Mouse (Mus musculus) lung, postnatal 14 days (tissue): ENCODE measurements around the gene Melk.

Experiments used
- DNase-seq: peaks from one replicate; pipeline ENCODE4 v3.0.0; 2021

Melk gene

DNA sequence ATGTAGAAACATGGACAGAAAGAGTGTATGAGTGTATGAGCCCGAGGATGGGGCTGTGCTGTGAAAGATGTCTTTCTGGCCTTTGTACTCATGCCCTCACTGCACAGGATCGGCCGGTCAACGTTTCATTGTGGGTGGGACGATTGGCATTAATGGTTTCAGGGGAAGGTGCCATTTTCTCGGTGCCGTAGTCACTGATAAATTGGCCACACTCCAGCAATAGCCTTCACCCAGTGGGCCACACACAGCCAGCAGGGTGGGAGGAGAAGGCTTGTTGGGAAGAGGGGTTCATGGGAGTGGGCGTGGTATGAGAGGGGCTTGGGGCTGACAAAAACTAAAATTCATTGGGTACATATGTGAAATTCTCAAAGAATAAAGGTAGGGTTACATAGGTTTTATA lies 34.3 kb downstream of the Melk start:
- DNase-seq: no peak

DNA sequence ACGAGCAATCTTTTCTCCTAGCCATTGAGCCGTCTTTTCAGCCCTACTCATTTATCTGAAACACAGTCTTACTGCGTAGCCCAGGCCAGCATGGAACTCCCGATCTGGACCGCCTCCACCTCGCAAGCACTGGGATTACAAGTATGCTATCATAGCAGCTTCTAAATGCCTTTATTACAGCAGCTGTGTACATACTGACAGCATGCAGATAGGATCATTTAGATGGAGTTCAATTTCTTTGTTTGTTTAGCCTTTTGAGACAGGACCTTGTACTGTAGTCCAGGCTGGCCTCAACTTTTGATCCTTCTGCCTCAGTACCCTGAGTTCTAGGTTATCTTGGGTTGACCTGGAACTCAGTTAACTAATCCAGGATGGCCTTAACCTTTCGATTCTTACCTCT lies 61.0 kb downstream of the Melk start:
- no peak for DNase-seq

DNA sequence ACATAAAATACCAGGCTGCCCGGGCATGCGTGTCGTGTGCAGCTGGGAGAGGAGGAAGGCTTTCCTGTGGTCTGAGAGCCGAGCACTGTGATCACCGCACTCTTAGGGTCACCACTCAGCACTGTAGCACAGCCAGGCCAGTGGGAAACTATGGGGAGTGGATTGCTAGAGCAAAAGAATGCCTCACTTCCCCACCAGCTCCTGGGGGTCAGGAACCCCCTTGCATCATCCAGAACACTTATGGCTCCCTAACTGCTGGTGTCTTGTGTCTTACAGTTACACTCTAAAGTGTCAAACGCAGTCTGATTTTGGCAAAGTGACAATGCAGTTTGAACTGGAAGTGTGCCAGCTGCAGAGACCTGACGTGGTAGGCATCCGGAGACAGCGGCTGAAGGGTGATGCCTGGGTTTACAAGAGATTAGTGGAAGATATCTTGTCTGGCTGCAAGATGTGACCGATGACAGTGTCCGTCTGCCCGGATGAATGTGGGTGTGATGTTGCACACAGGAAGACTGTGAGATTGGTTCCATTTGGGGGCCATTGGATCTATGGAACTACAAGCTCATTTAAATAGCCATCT lies 62.8 kb downstream of the Melk start:
- peak; percentile 3 for DNase-seq

DNA sequence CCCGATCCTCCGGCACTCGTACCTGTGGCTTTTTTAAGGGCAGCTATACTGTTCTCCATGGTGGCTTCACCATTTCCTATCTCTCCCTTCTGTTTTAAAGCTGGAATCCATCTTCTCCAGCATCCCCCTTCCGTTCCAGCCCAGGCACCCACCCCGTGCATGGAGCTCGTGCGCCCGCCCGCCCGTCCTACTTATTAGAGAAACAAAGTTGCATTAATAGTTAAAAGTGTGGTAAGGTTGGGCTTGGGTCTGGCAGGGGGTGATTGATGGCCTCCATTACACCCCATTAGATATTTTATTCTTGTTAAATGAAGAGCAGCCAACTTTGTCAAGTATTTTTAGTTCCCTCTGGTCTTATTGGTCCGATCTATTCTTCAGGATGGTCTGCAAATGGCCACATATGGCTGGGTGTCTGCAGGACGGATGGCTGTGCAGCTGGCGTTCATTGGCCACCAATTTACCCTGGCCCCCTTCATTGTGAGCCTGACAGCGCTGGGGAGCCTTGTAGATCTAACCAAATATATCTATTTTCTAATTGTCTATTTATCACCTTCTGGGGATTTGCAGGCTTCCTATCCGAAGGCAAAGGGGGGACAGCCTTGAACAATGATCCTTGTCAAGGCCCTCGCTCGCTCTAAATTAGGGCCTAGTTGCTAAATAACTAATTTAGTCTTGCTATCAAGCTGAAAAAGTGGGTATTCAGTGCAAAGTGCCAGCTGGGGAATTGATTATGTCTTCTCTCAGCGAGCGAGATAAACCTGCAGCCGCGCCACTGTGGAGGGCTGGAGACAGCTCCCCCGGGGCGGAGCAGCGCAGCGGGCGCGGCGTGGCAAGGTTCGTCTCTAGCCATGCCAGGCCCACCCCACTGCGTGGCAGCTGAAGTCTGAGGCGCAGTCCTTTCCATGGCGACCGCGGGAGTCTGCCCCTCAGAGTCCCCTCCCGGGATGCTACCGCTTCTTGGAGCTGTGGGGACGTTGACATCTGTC lies 91.8 kb downstream of the Melk start:
- no peak for DNase-seq

DNA sequence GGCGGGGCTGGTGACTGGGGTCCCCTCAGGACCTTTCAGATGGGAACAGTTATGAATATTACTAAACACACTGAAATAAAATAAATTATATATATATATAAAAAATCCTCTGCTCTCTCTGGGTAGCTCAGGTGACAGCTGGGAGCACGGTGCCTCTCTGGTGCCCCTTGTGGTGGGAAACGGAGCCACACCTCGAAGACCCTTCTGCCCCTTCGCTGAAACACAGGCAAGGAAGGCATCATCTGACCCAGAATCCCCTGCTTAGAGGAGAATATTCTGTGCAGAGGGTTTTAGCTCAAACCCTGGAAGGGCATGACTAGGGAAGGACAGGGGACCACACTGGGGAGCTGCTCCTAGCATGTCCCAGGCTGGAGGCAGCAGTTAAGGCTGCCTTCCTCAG lies 101.9 kb downstream of the Melk start:
- DNase-seq: peak; percentile 34

DNA sequence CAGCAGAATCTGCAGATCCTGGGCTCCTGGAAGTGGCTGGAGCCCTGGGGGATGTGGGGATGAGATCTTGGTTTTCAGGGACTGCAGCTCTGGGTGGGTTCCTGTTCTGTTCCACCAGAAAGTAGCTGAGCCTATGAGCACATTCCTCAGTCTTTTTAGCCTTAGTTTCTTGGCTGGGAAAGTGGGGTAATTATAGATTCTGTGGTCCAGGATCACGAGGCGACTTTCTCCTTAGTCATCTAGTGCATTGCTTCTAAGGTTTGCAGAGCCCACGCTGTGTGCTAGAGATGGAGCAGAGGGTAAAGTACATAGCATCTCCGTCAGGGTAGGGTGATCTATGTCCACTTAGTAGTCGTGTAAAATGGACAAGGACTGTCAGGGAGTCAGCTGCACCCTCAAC lies 103.8 kb downstream of the Melk start:
- no peak for DNase-seq
